Mouse (Mus musculus) A20 (cell line): Measurements from ENCODE around the gene Jag2.

Source experiments
- DNase-seq: peaks from one replicate; pipeline ENCODE4 v3.0.0-alpha.2; 2011; ENCODE audit warnings: low read depth, low spot score

Jag2 gene

GRCm38 (mm10) chr12:112941156-112941775 lies 11.7 kb upstream of the Jag2 start:
- DNase-seq: no peak

DNA sequence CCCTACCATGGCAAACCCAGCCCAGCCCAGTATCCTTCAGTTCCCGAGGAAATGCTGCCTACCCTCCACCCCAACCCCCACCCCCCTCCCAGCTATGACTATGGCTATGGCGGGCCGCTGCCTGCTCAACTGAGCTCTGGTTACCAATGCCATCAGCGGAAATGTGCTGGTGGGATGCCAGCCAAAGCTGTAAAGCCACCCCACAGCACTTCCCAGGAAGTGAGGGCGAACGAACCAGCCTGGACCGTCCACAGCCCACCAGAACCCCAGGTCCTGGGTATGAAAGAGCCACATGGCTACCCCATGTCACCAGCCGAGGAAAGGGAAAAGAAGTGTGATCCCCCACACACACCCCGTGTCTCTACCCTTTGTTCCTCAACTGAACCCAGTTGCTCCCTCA lies 11.1 kb upstream of the Jag2 start:
- DNase-seq: no peak

DNA sequence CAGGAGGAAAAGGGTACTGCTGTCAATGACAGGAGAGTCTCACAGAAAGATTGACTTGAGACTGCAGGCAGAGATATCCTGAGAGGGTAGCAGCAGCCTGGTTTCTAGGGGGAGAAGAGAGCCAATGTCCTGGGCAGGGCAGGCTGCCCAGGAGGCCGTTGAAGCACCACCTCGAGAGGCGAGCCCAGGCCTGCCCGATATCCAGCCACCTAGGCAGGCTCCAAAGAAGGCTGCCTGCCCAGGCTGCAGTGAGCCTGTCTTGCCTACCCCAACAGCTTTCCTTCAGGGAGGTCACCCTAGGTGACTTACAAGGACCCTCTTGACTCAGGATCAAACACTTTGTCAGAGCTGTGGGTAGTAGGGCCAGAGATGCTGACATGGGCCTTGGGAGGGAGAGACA lies 10.7 kb upstream of the Jag2 start:
- DNase-seq: no peak

DNA sequence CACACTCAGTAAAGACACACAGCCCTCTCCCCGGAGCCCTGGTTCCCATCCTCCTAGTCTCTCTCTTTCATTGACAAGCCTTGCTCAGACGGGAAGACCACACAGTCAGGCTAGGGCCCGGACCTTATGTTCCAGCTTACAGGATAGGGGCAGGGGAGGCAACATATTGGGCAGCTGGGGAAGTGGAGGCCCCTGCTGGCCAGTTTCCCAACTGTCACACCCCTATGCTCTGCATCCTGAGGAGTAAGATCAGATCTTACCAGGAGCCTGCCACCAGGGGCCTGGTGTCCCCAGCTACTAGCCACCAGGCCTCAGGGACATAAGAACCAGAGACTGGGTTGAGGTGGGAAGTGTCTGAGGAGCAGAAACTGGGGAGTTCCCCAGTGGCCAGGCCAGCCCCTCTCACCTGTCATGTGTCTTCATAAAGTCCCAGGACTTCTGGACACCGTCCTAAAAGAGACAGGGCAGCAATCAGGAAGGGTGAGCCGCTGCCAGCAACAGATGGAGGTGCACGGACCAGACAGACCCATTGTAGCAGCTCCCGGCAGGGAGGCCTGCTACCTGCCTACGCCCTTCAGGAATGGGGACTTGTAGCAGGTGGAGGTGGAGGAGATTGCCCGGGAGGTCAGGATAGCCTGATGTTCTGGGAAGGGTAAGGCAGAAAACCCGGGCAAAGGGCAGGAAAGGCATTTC lies 9.4 kb upstream of the Jag2 start:
- no peak for DNase-seq

GRCm38 (mm10) chr12:112938366-112938765 lies 8.8 kb upstream of the Jag2 start:
- DNase-seq: no peak

DNA sequence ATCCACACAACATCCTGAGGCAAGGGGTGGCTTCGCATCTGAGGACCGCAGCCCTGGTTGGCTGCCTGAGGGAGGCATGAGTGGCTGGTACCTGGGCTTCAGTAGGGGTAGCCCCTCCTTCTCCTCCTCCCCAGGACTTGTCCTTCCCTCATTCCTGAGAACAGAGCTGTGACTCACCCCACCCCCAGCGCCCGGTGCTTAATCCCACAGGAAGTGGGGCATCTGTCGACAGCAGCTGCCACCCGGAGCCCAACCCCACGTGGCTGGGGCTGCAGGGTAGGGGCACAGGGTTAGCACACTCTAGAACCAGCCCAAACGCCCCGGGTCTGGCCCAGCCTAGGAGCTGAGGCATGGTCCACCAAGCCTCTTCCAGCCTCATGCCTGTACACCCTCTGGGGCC lies 8.3 kb upstream of the Jag2 start:
- DNase-seq: no peak

- DNase-seq: no peak
Measured at GRCm38 (mm10) chr12:112932647-112933046, 3.1 kb upstream of the Jag2 start.

DNA sequence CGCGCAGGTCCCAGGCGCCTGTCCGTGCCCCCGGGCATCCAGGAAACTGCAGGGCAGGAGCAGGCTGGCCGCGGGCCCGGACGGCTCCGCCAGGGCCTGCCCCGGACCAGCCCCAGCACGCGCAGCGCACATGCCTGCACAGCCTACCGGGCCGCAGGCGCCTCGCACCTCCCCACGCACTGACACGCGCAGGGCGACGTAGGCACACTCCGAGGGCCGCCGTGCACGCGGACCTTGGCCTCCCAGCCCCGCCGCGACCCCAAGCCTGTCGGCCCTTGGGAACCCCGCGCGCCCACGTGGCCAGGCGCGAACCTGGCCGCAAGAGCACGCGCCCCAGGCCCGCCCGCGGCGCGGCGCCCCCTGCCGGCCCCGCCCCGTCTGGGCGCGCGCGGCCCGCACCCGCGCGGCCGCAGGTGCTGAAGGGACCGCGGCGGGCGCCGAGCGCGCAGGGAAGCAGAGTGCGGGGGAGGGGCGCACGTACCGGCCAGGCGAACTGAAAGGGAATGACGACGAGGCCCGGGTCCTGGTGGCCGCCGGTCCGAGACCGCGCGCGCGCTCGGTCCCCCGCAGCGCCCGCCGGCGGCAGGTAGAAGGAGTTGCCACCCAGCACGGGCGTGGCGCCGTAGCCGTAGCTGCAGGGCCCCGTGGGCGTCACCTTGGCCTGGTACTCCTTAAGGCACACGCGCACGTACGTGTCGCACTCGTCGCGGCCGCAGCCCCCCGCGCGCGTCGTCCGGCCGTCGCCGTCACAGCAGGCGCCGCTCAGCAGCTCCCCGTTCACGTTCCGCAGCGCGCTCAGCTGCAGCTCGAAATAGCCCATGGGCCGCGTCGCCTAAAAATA lies 955 bp downstream of the Jag2 start:
- DNase-seq: no peak

DNA sequence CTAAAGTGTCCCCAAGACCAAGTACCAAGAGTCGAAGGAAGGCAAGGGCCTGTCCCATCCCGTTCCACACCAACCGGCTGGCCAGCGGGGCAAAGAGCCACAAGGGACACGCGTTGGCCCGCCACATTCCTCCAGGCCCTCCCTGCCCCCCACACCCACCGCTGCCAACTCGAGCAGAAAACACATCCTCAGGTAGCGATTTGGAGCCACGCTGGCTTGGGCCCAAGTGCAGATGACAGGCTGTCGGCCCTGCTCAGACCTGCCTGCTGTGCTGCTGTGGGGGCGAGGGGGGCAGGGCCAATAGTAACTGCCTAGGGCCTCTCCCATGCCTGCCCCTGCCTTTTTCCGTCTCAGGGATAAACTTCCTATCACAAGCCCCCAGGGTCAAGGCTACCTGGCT lies 2.3 kb downstream of the Jag2 start:
- no peak for DNase-seq

DNA sequence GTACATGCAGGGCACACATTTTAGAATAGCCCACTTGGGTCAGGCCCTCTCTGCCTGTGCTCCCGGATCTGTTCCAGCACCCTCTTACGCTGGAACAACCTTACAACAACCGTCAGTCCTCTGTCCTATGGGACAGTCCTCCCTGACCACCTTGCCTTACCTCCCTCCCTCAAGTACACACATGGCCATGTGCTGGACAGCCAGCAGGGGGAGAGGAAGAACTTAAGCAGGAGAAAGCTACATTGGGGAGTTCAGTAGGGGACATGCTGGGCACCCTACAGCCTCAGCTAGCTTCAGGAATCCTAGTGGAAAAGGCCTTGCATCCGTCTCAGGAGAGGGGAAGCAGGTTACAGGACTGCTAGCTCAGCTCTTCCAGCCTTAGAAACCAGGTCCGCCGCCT lies 3.6 kb downstream of the Jag2 start:
- no peak for DNase-seq

- no peak for DNase-seq
Measured at GRCm38 (mm10) chr12:112922541-112922940, 7.0 kb downstream of the Jag2 start.

DNA sequence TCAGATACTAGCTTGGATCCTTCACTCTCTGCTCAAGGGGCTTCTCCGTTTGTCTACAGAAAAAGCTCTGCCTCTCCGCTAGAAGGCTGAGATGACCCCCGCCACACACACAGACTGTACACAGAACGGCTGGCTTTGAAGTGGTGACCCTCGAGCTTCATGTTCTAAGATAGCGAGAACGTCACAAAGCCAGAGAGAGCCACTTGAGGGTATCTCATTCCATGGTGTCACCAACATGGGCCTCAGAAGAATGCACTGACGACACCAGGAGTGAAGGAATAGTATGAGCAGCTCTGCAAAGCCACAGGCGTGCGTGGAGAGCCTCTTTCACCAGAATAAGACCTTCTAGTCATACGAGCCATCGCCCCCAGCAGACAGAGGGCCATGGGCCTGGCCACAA lies 8.1 kb downstream of the Jag2 start:
- DNase-seq: no peak

- no peak for DNase-seq
Measured at GRCm38 (mm10) chr12:112917906-112918305, 11.7 kb downstream of the Jag2 start.

- no peak for DNase-seq
Measured at GRCm38 (mm10) chr12:112917486-112917885, 12.1 kb downstream of the Jag2 start.

DNA sequence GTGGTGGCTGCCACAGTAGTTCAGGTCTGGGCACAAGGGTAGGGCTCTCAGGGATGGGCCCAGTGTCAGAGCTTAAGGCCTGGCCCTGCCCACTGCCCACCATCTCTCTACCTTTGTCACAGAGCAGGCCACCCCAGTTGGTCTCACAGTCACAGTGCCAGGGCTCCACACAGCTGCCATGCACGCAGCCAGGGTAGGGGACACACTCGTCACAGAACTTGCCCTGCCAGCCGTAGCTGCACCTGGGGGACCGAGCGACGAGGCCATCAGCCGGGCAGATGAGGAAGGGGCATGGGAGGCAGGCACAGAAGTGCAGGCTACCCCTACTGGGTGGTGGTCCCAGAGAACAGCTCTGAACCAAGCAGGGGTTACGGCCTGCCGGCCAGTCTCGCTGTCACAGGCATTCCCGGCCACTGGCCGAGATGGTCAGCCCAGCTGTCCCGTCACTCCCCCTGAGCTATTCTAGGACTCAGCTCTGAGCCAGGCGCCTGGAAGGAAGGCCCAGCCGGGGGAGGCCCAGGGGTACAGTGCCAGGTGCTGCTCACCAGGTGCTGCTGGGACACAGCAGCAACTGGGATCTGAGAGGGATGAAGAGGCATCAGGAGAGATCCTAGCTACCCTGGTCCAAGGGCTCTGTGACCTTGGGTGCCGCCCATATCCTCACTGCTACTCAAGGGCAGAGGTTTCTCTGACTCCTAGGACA lies 12.7 kb downstream of the Jag2 start:
- no peak for DNase-seq

DNA sequence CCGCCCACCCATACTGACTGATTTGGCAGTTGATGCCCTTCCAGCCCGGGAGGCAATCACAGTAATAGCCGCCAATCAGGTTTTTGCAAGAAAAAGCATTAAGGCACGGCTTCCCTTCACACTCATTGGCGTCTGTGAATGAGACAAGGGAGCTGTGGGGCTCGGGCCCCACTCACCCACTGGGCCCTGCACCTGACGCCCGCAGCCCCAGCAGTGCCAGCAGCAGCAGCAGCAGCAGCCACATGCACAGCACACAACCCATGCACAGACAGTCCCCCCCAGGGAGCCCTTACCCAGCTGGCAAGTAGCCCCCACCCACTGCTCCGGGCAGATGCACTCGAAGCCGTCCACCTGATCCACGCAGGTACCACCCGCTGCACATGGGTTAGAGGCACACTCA lies 14.0 kb downstream of the Jag2 start:
- DNase-seq: no peak

DNA sequence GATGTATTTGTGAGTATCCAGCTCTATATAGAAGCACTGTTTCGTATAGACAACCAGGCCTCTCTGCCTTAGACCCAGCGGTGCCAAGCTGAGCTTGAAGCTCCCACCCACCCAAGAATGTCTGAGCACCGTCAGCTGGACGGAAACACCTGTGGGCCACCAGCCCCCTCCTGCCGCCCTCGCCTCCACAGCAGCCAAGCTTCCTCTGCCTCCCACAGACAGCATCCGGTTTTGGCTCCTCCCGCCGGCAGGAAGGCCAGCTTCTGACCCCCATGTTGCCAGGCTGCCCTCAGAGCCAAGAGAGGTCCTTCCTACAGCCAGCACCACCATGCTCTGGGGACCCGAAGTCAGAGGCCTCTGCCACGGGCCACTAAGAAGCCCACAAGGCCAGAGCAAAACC lies 15.0 kb downstream of the Jag2 start:
- no peak for DNase-seq

- DNase-seq: no peak
Measured at GRCm38 (mm10) chr12:112912951-112913745, 16.4 kb downstream of the Jag2 start.

DNA sequence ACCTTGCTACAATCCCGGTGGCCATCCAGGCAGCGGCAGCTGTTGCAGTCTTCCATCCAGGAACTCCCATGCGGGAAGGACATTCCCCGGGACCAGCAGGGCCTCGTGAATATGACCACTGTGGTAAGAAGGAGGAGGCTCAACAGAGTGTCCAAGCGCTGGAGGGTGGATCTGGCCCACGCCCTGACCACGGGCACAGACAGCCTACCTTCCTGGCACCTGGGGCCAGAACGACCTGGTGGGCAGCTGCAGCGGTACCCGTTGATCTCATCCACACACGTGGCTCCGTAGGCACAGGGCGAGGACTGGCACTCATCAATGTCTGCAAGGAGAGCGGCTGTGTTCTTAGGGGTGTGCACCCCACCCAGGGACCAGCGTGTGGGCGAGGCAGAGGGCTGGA lies 17.9 kb downstream of the Jag2 start:
- DNase-seq: no peak

DNA sequence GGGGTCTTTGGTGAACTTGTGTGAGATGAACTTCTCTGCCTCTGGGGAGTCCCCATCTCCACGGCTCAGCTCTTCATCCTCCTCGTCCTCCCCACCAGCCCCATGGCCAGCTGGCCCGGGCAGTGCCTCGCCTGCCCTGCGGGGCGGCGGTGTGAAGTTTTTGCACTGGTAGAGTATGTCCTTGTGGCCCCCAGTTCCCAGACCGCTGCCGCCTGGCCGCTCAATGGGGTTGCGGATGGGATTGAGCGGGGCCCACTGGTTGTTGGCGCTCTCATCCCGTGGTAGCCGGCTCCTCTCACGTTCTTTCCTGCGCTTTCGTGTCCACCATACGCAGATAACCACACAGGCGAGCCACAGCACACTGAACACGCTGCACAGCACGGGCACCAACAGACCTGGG lies 20.6 kb downstream of the Jag2 start:
- no peak for DNase-seq

DNA sequence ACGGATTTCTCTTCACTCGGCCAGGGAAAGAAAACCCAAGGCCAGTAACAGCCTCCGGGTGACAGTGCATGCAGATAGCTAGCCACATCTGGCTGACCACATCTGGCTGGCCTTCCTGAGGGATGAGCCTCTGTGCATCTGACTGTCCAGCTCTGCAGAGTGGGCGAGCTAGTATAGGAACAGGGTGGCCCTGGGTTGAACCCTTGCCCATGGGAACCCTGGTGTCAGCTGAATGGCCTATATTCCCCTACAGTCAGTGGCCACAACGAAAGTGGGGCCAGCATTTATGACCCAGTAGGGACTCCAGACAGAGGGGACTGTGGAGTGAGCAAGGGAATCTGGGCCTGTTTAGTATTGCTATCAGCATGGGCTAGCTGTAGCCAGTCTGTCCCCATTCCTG lies 24.6 kb downstream of the Jag2 start:
- DNase-seq: no peak
